Mouse (Mus musculus): Measurements from ENCODE around the gene Ctf1.

Ctf1 gene

GRCm38 (mm10) chr7:127712461-127713385, at the start of gene Ctf1:
Ctf1 (plus strand) TSS chr7:127712736.
- peak; percentile 66 for DNase-seq (ENCODE audit: low read depth, low spot score)

- DNase-seq (ENCODE audit: low read depth, low spot score): no peak
Measured at GRCm38 (mm10) chr7:127662926-127663325, 49.6 kb upstream of the Ctf1 start.

GRCm38 (mm10) chr7:127666066-127666654, 46.4 kb upstream of the Ctf1 start:
- no peak for DNase-seq (ENCODE audit: low read depth, low spot score)

- DNase-seq (ENCODE audit: low read depth, low spot score): no peak
Measured at GRCm38 (mm10) chr7:127666679-127667078, 45.9 kb upstream of the Ctf1 start.

GRCm38 (mm10) chr7:127667171-127667570, 45.4 kb upstream of the Ctf1 start:
- no peak for DNase-seq (ENCODE audit: low read depth, low spot score)

GRCm38 (mm10) chr7:127671880-127672774, 40.4 kb upstream of the Ctf1 start:
- no peak for DNase-seq (ENCODE audit: low read depth, low spot score)

- no peak for DNase-seq (ENCODE audit: low read depth, low spot score)
Measured at GRCm38 (mm10) chr7:127672776-127673175, 39.8 kb upstream of the Ctf1 start.

- DNase-seq (ENCODE audit: low read depth, low spot score): peak; percentile 86
Measured at GRCm38 (mm10) chr7:127674977-127675376, 37.6 kb upstream of the Ctf1 start.

GRCm38 (mm10) chr7:127675391-127675811, 37.1 kb upstream of the Ctf1 start:
- no peak for DNase-seq (ENCODE audit: low read depth, low spot score)

GRCm38 (mm10) chr7:127677077-127677476, 35.5 kb upstream of the Ctf1 start:
- DNase-seq (ENCODE audit: low read depth, low spot score): no peak

GRCm38 (mm10) chr7:127677609-127678008, 34.9 kb upstream of the Ctf1 start:
- DNase-seq (ENCODE audit: low read depth, low spot score): no peak

GRCm38 (mm10) chr7:127678811-127679210, 33.7 kb upstream of the Ctf1 start:
- DNase-seq (ENCODE audit: low read depth, low spot score): no peak

GRCm38 (mm10) chr7:127680541-127680940, 32.0 kb upstream of the Ctf1 start:
- no peak for DNase-seq (ENCODE audit: low read depth, low spot score)

- DNase-seq (ENCODE audit: low read depth, low spot score): no peak
Measured at GRCm38 (mm10) chr7:127681888-127682553, 30.5 kb upstream of the Ctf1 start.

GRCm38 (mm10) chr7:127685304-127686018, 27.1 kb upstream of the Ctf1 start:
- peak; percentile 86 for DNase-seq (ENCODE audit: low read depth, low spot score)

GRCm38 (mm10) chr7:127686740-127687449, 25.6 kb upstream of the Ctf1 start:
- DNase-seq (ENCODE audit: low read depth, low spot score): no peak

GRCm38 (mm10) chr7:127688935-127689334, 23.6 kb upstream of the Ctf1 start:
- DNase-seq (ENCODE audit: low read depth, low spot score): no peak

- no peak for DNase-seq (ENCODE audit: low read depth, low spot score)
Measured at GRCm38 (mm10) chr7:127689626-127690280, 22.8 kb upstream of the Ctf1 start.

- peak; percentile 75 for DNase-seq (ENCODE audit: low read depth, low spot score)
Measured at GRCm38 (mm10) chr7:127691221-127691989, 21.1 kb upstream of the Ctf1 start.

All from skeletal muscle tissue, adult 2 months (tissue).